Mouse (Mus musculus) kidney, embryonic 16.5 days (tissue): ENCODE results near the gene Bahcc1. TPM values are rescaled to one million over a fixed set of nuclear protein-coding genes. Genes with fewer than 3 reads are reported as not detected.

Experiments used
- ATAC-seq: fragments of 200-750 bp; cut with Nextera tagmentation; 2 replicates; pipeline ENCODE4 v1.8.0; 2017; ENCODE audit warnings: moderate TSS enrichment; ENCODE audit not compliant: low FRiP score, low TSS enrichment
- H3K27ac ChIP-seq: fragments of 300-500 bp; sonication (generic); 2 replicates; pipeline ENCODE4 v1.5.1; 2014; ENCODE audit warnings: low read length
- H3K27me3 ChIP-seq: fragments of 300-500 bp; sonication (generic); 2 replicates; pipeline ENCODE4 v1.6.1; 2014; ENCODE audit warnings: low read length, control low read depth, mixed read lengths; ENCODE audit not compliant: insufficient read depth
- H3K36me3 ChIP-seq: fragments of 300-500 bp; sonication (generic); 2 replicates; pipeline ENCODE4 v1.6.1; 2014; ENCODE audit warnings: low read length, control low read depth, mixed read lengths; ENCODE audit not compliant: insufficient read depth
- H3K4me1 ChIP-seq: fragments of 300-500 bp; sonication (generic); 2 replicates; pipeline ENCODE4 v1.6.1; 2014; ENCODE audit warnings: low read length, control low read depth, mixed read lengths; ENCODE audit not compliant: insufficient read depth
- H3K4me2 ChIP-seq: fragments of 300-500 bp; sonication (generic); replicated peaks from 2 replicates; pipeline ENCODE4 v1.6.1; 2014; ENCODE audit warnings: low read depth, low read length
- H3K4me3 ChIP-seq: fragments of 300-500 bp; sonication (generic); 2 replicates; pipeline ENCODE4 v1.5.1; 2014; ENCODE audit warnings: mild to moderate bottlenecking, low read length
- H3K9ac ChIP-seq: fragments of 300-500 bp; sonication (generic); replicated peaks from 2 replicates; pipeline ENCODE4 v1.6.1; 2014; ENCODE audit warnings: low read length
- H3K9me3 ChIP-seq: fragments of 300-500 bp; sonication (generic); 2 replicates; pipeline ENCODE4 v1.6.1; 2016; ENCODE audit warnings: low read length, control low read depth
- WGBS: fragments of 180-500 bp; shearing (Covaris S2); extraction: QIAGEN DNeasy Blood & Tissue Kit; methylation state at CpG from one replicate; pipeline ENCODE4 v1.1.7; 2014; 5-methylcytosine and 5-hydroxymethylcytosine counted together
- polyA plus RNA-seq: library from polyadenylated mRNA; unstranded; fragments of >200 nt; fragmentation: Nextera tagmentation; extraction: Ambion mirVana; gene quantifications from 2 replicates; pipeline ENCODE4 v1.2.1, GENCODE M21; 2015

Bahcc1 gene
- polyA plus RNA-seq, 1 experiment from 2014 or later: 14.2 TPM

- ATAC-seq: no peak; the same call in 1 of the 2 replicates
- Histone ChIP-seq H3K4me3 (no peak overlapping the region), H3K4me1 (peaks cover 78% of the 10 kb centered on the region), H3K27me3 (no peaks in the 10 kb centered on the region), H3K36me3 (no peaks in the 10 kb centered on the region), H3K27ac (peak overlapping the region; percentile 63), H3K4me2 (peak overlapping the region; percentile 4; the same call in 1 of the 2 replicates), H3K9me3 (no peaks in the 10 kb centered on the region), H3K9ac (peak overlapping the region; percentile 10; the same call in 1 of the 2 replicates)
- WGBS: 34% methylated on average over 5 of the region's 5 CpGs
Observed at GRCm38 (mm10) chr11:120252398-120252797, 19.7 kb downstream of the Bahcc1 start.

GRCm38 (mm10) chr11:120252843-120253645 is 20.3 kb downstream of the Bahcc1 start:
- no peaks in the 10 kb centered on the region for H3K27me3 ChIP-seq
- H3K9me3 ChIP-seq: no peaks in the 10 kb centered on the region
- H3K4me2 ChIP-seq: peak overlapping the region; percentile 4; the same call in 1 of the 2 replicates
- H3K27ac ChIP-seq: peak overlapping the region; percentile 63
- no peaks in the 10 kb centered on the region for H3K36me3 ChIP-seq
- H3K9ac ChIP-seq: 0 out of 2 replicates have a peak overlapping the region, but pooled peaks have one; percentile 13
- 53% methylated on average over 12 of the region's 12 CpGs for whole genome bisulfite sequencing
- H3K4me1 ChIP-seq: peaks cover 76% of the 10 kb centered on the region
- ATAC-seq: peak; percentile 69
- H3K4me3 ChIP-seq: no peak overlapping the region

GRCm38 (mm10) chr11:120253646-120254315 is 21.0 kb downstream of the Bahcc1 start:
- no peak for ATAC-seq
- Histone ChIP-seq H3K27ac (no peak overlapping the region), H3K27me3 (no peaks in the 10 kb centered on the region), H3K9ac (no peak overlapping the region), H3K4me2 (no peak overlapping the region), H3K4me3 (no peak overlapping the region), H3K4me1 (peaks cover 75% of the 10 kb centered on the region), H3K36me3 (no peaks in the 10 kb centered on the region), H3K9me3 (no peaks in the 10 kb centered on the region)
- 86% methylated on average over 13 of the region's 13 CpGs for WGBS

- Histone ChIP-seq H3K27me3 (no peaks in the 10 kb centered on the region), H3K4me2 (no peak overlapping the region), H3K9ac (peak overlapping the region; percentile 15; the same call in 1 of the 2 replicates), H3K4me1 (peaks cover 82% of the 10 kb centered on the region), H3K9me3 (no peaks in the 10 kb centered on the region), H3K4me3 (no peak overlapping the region), H3K27ac (peak overlapping the region; percentile 30; the same call in 1 of the 2 replicates), H3K36me3 (no peaks in the 10 kb centered on the region)
- 43% methylated on average over 11 of the region's 11 CpGs for WGBS
- no peak for ATAC-seq
Observed at GRCm38 (mm10) chr11:120254420-120254819, 21.7 kb downstream of the Bahcc1 start.

- Histone ChIP-seq H3K9me3 (no peaks in the 10 kb centered on the region), H3K4me2 (no peak overlapping the region), H3K36me3 (no peaks in the 10 kb centered on the region), H3K9ac (no peak overlapping the region), H3K4me1 (peaks cover 85% of the 10 kb centered on the region), H3K4me3 (no peak overlapping the region), H3K27ac (peak overlapping the region; percentile 30; the same call in 1 of the 2 replicates), H3K27me3 (no peaks in the 10 kb centered on the region)
- WGBS: 54% methylated on average over 6 of the region's 6 CpGs
- ATAC-seq: no peak
Observed at GRCm38 (mm10) chr11:120255038-120255437, 22.3 kb downstream of the Bahcc1 start.

- Histone ChIP-seq H3K27me3 (no peaks in the 10 kb centered on the region), H3K27ac (no peak overlapping the region), H3K9ac (no peak overlapping the region), H3K36me3 (no peaks in the 10 kb centered on the region), H3K4me1 (peaks cover 85% of the 10 kb centered on the region), H3K4me2 (no peak overlapping the region), H3K4me3 (no peak overlapping the region), H3K9me3 (no peaks in the 10 kb centered on the region)
- 60% methylated on average over 7 of the region's 8 CpGs for WGBS
- ATAC-seq: no peak
Observed at GRCm38 (mm10) chr11:120255499-120255898, 22.8 kb downstream of the Bahcc1 start.

- H3K27ac ChIP-seq: no peak overlapping the region
- H3K9me3 ChIP-seq: no peaks in the 10 kb centered on the region
- no peaks in the 10 kb centered on the region for H3K36me3 ChIP-seq
- no peaks in the 10 kb centered on the region for H3K27me3 ChIP-seq
- H3K4me2 ChIP-seq: no peak overlapping the region
- 77% methylated on average over 5 of the region's 5 CpGs for WGBS
- no peak for ATAC-seq
- peaks cover 84% of the 10 kb centered on the region for H3K4me1 ChIP-seq
- H3K4me3 ChIP-seq: no peak overlapping the region
- H3K9ac ChIP-seq: no peak overlapping the region
Observed at GRCm38 (mm10) chr11:120256108-120256507, 23.4 kb downstream of the Bahcc1 start.

GRCm38 (mm10) chr11:120256543-120256942 is 23.8 kb downstream of the Bahcc1 start:
- no peak for ATAC-seq
- no peak overlapping the region for H3K4me2 ChIP-seq
- no peaks in the 10 kb centered on the region for H3K9me3 ChIP-seq
- H3K4me3 ChIP-seq: no peak overlapping the region
- no peaks in the 10 kb centered on the region for H3K36me3 ChIP-seq
- peaks cover 84% of the 10 kb centered on the region for H3K4me1 ChIP-seq
- WGBS: 55% methylated on average over 10 of the region's 10 CpGs
- H3K9ac ChIP-seq: no peak overlapping the region
- H3K27me3 ChIP-seq: no peaks in the 10 kb centered on the region
- H3K27ac ChIP-seq: no peak overlapping the region

GRCm38 (mm10) chr11:120256981-120257820 is 24.5 kb downstream of the Bahcc1 start:
- no peaks in the 10 kb centered on the region for H3K9me3 ChIP-seq
- 73% methylated on average over 10 of the region's 10 CpGs for WGBS
- no peak overlapping the region for H3K27ac ChIP-seq
- H3K27me3 ChIP-seq: no peaks in the 10 kb centered on the region
- no peak overlapping the region for H3K4me3 ChIP-seq
- H3K36me3 ChIP-seq: no peaks in the 10 kb centered on the region
- no peak for ATAC-seq
- no peak overlapping the region for H3K9ac ChIP-seq
- peaks cover 84% of the 10 kb centered on the region for H3K4me1 ChIP-seq
- H3K4me2 ChIP-seq: no peak overlapping the region
